10 mouse cellular contexts compared by ENCODE assay signal in the genomic region with DNA sequence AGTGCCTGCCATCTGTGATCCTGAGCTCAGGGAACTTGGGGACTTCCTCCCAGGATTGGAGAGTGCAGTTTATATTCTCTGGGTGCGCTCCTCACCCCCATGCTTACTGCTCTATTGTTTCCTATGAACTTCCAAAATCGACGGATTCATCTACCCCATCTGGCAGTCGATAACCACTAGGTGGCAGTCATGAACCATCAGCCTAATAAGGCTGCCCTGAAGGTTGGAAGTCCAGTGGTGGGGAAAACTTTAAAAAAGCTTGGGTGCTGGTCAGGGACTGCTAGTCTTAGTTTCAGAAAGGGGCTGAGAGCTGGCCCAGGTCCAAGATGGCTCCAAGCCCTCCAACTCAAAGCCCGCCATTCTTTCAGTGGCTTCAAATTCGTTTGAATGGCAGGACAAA. TPM values are rescaled to one million over a fixed set of nuclear protein-coding genes. Genes with fewer than 3 reads are reported as not detected.
DNase-seq lines count a peak whose midpoint lies in the region; ATAC-seq and TF ChIP-seq lines count a peak whose summit lies in the region.
"Had no signal": no experiment of that assay in that cellular context is flagged by ENCODE, and none has a peak within 500 bp of the region (broad histone marks: within the 10 kb centered on the region; RNA-seq: fewer than 3 reads in every experiment).

No protein-coding gene starts in this region.

- intact Hi-C loops in left cerebral cortex, adult 2 months (cut with DNase I) = loop anchor here (1.0 to 5.0 kb wide), 3 partner anchors 156 to 423 kb away; no protein-coding TSS in a partner anchor

- H3K9ac ChIP-seq in hindbrain, embryonic 14.5 days = no peak overlapping the region
- H3K9ac ChIP-seq: embryonic facial prominence, embryonic 13.5 days; neural tube, embryonic 12.5 days had no signal

- H3K4me1 ChIP-seq in kidney, adult 2 months (ENCODE audit: control insufficient read depth, insufficient read depth, low read length) = peaks cover 7% of the 10 kb centered on the region; the same call in 1 of the 2 replicates
- no peaks in the 10 kb centered on the region for H3K4me1 ChIP-seq in hindbrain, embryonic 14.5 days (replicated peaks; ENCODE audit: control insufficient read depth, insufficient read depth, low read length)
- 0 out of 2 replicates have a peak, but pooled peaks cover 5% of the 10 kb centered on the region for H3K4me1 ChIP-seq in midbrain, embryonic 10.5 days
- no peaks in the 10 kb centered on the region for H3K4me1 ChIP-seq in small intestine, adult 2 months (ENCODE audit: control insufficient read depth, insufficient read depth, insufficient read length, low read length)
- H3K4me1 ChIP-seq: neural tube, embryonic 12.5 days had no signal

- no peak overlapping the region for H3K4me3 ChIP-seq in kidney, adult 2 months (ENCODE audit: insufficient read depth, low read depth, low read length)
- no peak overlapping the region for H3K4me3 ChIP-seq in hindbrain, embryonic 14.5 days (replicated peaks; ENCODE audit: low read length)
- H3K4me3 ChIP-seq in left cerebral cortex, adult 2 months = no peak overlapping the region
- H3K4me3 ChIP-seq in midbrain, embryonic 10.5 days = no peak overlapping the region
- H3K4me3 ChIP-seq in small intestine, adult 2 months (ENCODE audit: low read depth, low read length) = no peak overlapping the region
- H3K4me3 ChIP-seq: embryonic facial prominence, embryonic 13.5 days; neural tube, embryonic 12.5 days had no signal

- no peak for TF ChIP-seq POLR2A in kidney, adult 2 months (IDR thresholded peaks at IDR 0.05; ENCODE audit: low read depth, low read length)
- TF ChIP-seq POLR2A in brain, embryonic 14.5 days (IDR thresholded peaks at IDR 0.05; ENCODE audit: borderline replicate concordance, extremely low read depth, insufficient read depth, insufficient read length, poor library complexity, severe bottlenecking) = no peak
- TF ChIP-seq POLR2A in small intestine, adult 2 months (IDR thresholded peaks at IDR 0.05; ENCODE audit: low read depth, low read length) = no peak

- no peaks in the 10 kb centered on the region for H3K27me3 ChIP-seq in kidney, adult 2 months (replicated peaks; ENCODE audit: control insufficient read depth, insufficient read depth, low read length)
- no peaks in the 10 kb centered on the region for H3K27me3 ChIP-seq in hindbrain, embryonic 14.5 days (ENCODE audit: control insufficient read depth, insufficient read depth, low read length)
- 0 out of 2 replicates have a peak, but pooled peaks cover 10% of the 10 kb centered on the region for H3K27me3 ChIP-seq in midbrain, embryonic 10.5 days (ENCODE audit: low read depth, poor library complexity, severe bottlenecking)
- no peaks in the 10 kb centered on the region for H3K27me3 ChIP-seq in small intestine, adult 2 months (ENCODE audit: control insufficient read depth, insufficient read depth, low read length)
- H3K27me3 ChIP-seq: embryonic facial prominence, embryonic 13.5 days; neural tube, embryonic 12.5 days had no signal

- no peaks in the 10 kb centered on the region for H3K9me3 ChIP-seq in hindbrain, embryonic 14.5 days (ENCODE audit: control insufficient read depth, low read length)
- H3K9me3 ChIP-seq in midbrain, embryonic 10.5 days (replicated peaks) = no peaks in the 10 kb centered on the region
- H3K9me3 ChIP-seq: embryonic facial prominence, embryonic 13.5 days; neural tube, embryonic 12.5 days had no signal

- WGBS in kidney, adult 2 months = 9% methylated on average over 6 of the region's 6 CpGs
- WGBS in hindbrain, embryonic 14.5 days = 9% methylated on average over 6 of the region's 6 CpGs
- WGBS in midbrain, embryonic 10.5 days = 10% methylated on average over 6 of the region's 6 CpGs
- 14% methylated on average over 6 of the region's 6 CpGs for WGBS in small intestine, adult 2 months

- no peaks in the 10 kb centered on the region for H3K36me3 ChIP-seq in kidney, adult 2 months (ENCODE audit: control insufficient read depth, insufficient read depth, low read length)
- no peaks in the 10 kb centered on the region for H3K36me3 ChIP-seq in hindbrain, embryonic 14.5 days (replicated peaks; ENCODE audit: control insufficient read depth, insufficient read depth)
- no peaks in the 10 kb centered on the region for H3K36me3 ChIP-seq in midbrain, embryonic 10.5 days
- H3K36me3 ChIP-seq in small intestine, adult 2 months (ENCODE audit: control insufficient read depth, insufficient read depth, low read length) = no peaks in the 10 kb centered on the region
- H3K36me3 ChIP-seq: embryonic facial prominence, embryonic 13.5 days; neural tube, embryonic 12.5 days had no signal

- no peak overlapping the region for H3K27ac ChIP-seq in kidney, adult 2 months (ENCODE audit: insufficient read depth, low read depth, low read length)
- no peak overlapping the region for H3K27ac ChIP-seq in hindbrain, embryonic 14.5 days
- no peak overlapping the region for H3K27ac ChIP-seq in left cerebral cortex, adult 2 months
- H3K27ac ChIP-seq in midbrain, embryonic 10.5 days (replicated peaks) = no peak overlapping the region
- no peak overlapping the region for H3K27ac ChIP-seq in small intestine, adult 2 months (ENCODE audit: insufficient read depth, low read depth, low read length)
- H3K27ac ChIP-seq: embryonic facial prominence, embryonic 13.5 days; neural tube, embryonic 12.5 days had no signal

- H3K4me2 ChIP-seq in hindbrain, embryonic 14.5 days (replicated peaks) = no peak overlapping the region
- H3K4me2 ChIP-seq: embryonic facial prominence, embryonic 13.5 days; neural tube, embryonic 12.5 days had no signal

- peak; percentile 71 for DNase-seq in kidney, adult 2 months
- no peak for DNase-seq in kidney, adult 11 months
- DNase-seq in brain, embryonic 14.5 days (ENCODE audit: low read depth) = peak; percentile 88
- DNase-seq in hindbrain, embryonic 14.5 days (ENCODE audit: low spot score) = peak; percentile 93
- DNase-seq in left cerebral cortex, adult 2 months (ENCODE audit: extremely low spot score in 1 of 2, low spot score in 2 of 2) = peak; percentile 59 to 69
- peak; percentile 73 for DNase-seq in midbrain, embryonic 10.5 days (ENCODE audit: low spot score)

- TF ChIP-seq CTCF in kidney, adult 2 months (conservative IDR thresholded peaks at IDR 0.05; ENCODE audit: insufficient read depth, insufficient read length, low read depth, low read length) = peak; percentile 85
- TF ChIP-seq CTCF in brain, embryonic 14.5 days (IDR thresholded peaks at IDR 0.05; ENCODE audit: borderline replicate concordance, extremely low read depth, insufficient read depth, insufficient read length) = peak; percentile 92
- peak; percentile 90 for TF ChIP-seq CTCF in left cerebral cortex, adult 2 months (IDR thresholded peaks at IDR 0.05)
- peak; percentile 65; the same call in 1 of the 2 replicates for TF ChIP-seq CTCF in small intestine, adult 2 months (IDR thresholded peaks at IDR 0.05; ENCODE audit: extremely low read depth, insufficient read length, insufficient replicate concordance, low read depth, low read length)

- peak; percentile 63 for ATAC-seq in erythroid progenitor cell, adult 5-6 weeks (replicated peaks; ENCODE audit: low FRiP score, poor library complexity, severe bottlenecking)
- ATAC-seq in hindbrain, embryonic 14.5 days (ENCODE audit: low FRiP score) = peak; percentile 31; the same call in 1 of the 2 replicates

RNA-seq across cellular contexts. Expression of a gene that starts 11.1 kb away (rescaled TPM):
- polyA plus RNA-seq in kidney, adult 2 months (2012; rRNA removed) = 10.9 and 12.5 TPM in 2 replicates
- polyA plus RNA-seq in brain, embryonic 14.5 days (2012; rRNA removed) = 1.4 and 1.8 TPM in 2 replicates
- total RNA-seq in erythroid progenitor cell, adult 5-6 weeks (2015; ENCODE audit: low replicate concordance) = 649 and 766 TPM in 2 replicates
- total RNA-seq in erythroid progenitor cell, adult 5-6 weeks (2017; ENCODE audit: low replicate concordance) = 322 and 333 TPM in 2 replicates
- polyA plus RNA-seq in hindbrain, embryonic 14.5 days (2014; fragmentation: Nextera tagmentation; extraction: Ambion mirVana) = 0.55 and 1.2 TPM in 2 replicates
- total RNA-seq in left cerebral cortex, adult 2 months (2021) = 1 to 10 TPM in 1 of 2 experiments, under 1 TPM in 1; 0.65 to 1.2 TPM
- 0.39 and 0.75 TPM in 2 replicates for polyA plus RNA-seq in midbrain, embryonic 10.5 days (2016; fragmentation: Nextera tagmentation; extraction: Ambion mirVana)
- 22.3 and 23.8 TPM in 2 replicates for polyA plus RNA-seq in small intestine, adult 2 months (2012; rRNA removed)

RNA-seq across cellular contexts. Expression of a gene that starts 28.6 kb away (rescaled TPM):
- polyA plus RNA-seq in kidney, adult 2 months (2012; rRNA removed) = 20.1 and 20.7 TPM in 2 replicates
- polyA plus RNA-seq in brain, embryonic 14.5 days (2012; rRNA removed) = 34.3 and 34.7 TPM in 2 replicates
- total RNA-seq in erythroid progenitor cell, adult 5-6 weeks (2015; ENCODE audit: low replicate concordance) = 5.9 and 6.5 TPM in 2 replicates
- total RNA-seq in erythroid progenitor cell, adult 5-6 weeks (2017; ENCODE audit: low replicate concordance) = 5.1 and 9.4 TPM in 2 replicates
- polyA plus RNA-seq in hindbrain, embryonic 14.5 days (2014; fragmentation: Nextera tagmentation; extraction: Ambion mirVana) = 42.0 and 44.1 TPM in 2 replicates
- total RNA-seq in left cerebral cortex, adult 2 months (2021) = 10 to 100 TPM; 20.6 to 22.1 TPM
- polyA plus RNA-seq in midbrain, embryonic 10.5 days (2016; fragmentation: Nextera tagmentation; extraction: Ambion mirVana) = 72.2 and 76.5 TPM in 2 replicates
- polyA plus RNA-seq in small intestine, adult 2 months (2012; rRNA removed) = 7.7 and 8.7 TPM in 2 replicates
